Comparison of ENCODE assay signal across 8 mouse cellular contexts in the genomic region with DNA sequence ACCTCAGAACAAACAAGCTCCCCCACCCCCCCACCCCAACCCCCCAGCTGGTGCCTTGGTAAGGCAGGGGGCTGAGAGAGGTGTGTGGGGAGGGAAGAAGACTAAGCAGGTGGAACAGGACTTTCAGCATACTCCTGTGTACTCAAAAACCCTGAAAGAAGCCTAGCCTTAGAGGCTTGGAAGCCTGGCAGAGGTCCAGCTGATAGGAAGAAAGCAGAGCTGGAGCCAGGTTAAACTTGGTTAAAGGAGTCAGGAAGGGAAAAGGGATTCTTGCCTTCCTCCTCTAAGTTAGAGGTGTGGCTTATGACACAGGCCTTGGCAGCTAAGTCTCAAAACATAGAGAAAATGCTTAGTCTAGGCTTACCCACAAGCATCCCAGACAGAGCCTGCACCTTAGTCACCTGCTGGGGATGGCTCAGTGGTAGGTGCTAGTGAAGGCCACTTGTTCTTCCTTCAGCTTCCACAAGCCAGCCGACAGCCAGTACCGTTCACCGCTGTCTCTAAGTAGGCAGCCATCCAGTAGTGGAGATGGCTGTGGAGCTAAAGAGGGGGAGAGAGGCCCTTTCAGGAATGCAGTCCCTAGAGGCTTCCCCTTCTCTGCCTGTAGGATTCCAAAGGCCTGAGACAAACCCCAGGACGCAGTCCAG. TPM values are rescaled to one million over a fixed set of nuclear protein-coding genes. Genes with fewer than 3 reads are reported as not detected.
DNase-seq lines count a peak whose midpoint lies in the region; ATAC-seq and TF ChIP-seq lines count a peak whose summit lies in the region.
"Had no signal": no experiment of that assay in that cellular context is flagged by ENCODE, and none has a peak within 500 bp of the region (broad histone marks: within the 10 kb centered on the region; RNA-seq: fewer than 3 reads in every experiment).

No protein-coding gene starts in this region.

- H3K36me3 ChIP-seq in limb, embryonic 14.5 days (ENCODE audit: control insufficient read depth, insufficient read depth, low read length), result no peaks in the 10 kb centered on the region
- H3K36me3 ChIP-seq: liver, embryonic 13.5 days had no signal

- no peaks in the 10 kb centered on the region for H3K27me3 ChIP-seq in limb, embryonic 14.5 days (ENCODE audit: control insufficient read depth, insufficient read depth, low read length)

- no peak overlapping the region for H3K4me3 ChIP-seq in limb, embryonic 14.5 days (replicated peaks; ENCODE audit: low read length)
- H3K4me3 ChIP-seq: liver, embryonic 13.5 days had no signal

- peak; percentile 38; the same call in 1 of the 2 replicates for ATAC-seq in limb, embryonic 14.5 days (ENCODE audit: low FRiP score, low read depth)
- ATAC-seq in granulocyte monocyte progenitor cell, adult 5-6 weeks (replicated peaks; ENCODE audit: poor library complexity, severe bottlenecking), result no peak

- WGBS in limb, embryonic 14.5 days, result 21% methylated on average over 4 of the region's 4 CpGs

- peak overlapping the region; percentile 6 for H3K27ac ChIP-seq in limb, embryonic 14.5 days (replicated peaks; ENCODE audit: low read depth, low read length)
- H3K27ac ChIP-seq: liver, embryonic 13.5 days had no signal

- DNase-seq in MN1 (ENCODE audit: low spot score), result peak; percentile 64
- peak; percentile 65 for DNase-seq in adipocyte (ENCODE audit: low spot score)
- DNase-seq in heart, postnatal 10 days, result peak; percentile 79 to 80
- peak; percentile 68 for DNase-seq in limb, embryonic 14.5 days (ENCODE audit: low spot score)
- no peak for DNase-seq in thymus, postnatal 25 days
- no peak for DNase-seq in embryo, embryonic 9.5 days (ENCODE audit: extremely low spot score)
- DNase-seq: liver, embryonic 13.5 days had no signal

- intact Hi-C loops in heart, postnatal 10 days (cut with DNase I), result no loop called here

- peaks cover 61% of the 10 kb centered on the region for H3K4me1 ChIP-seq in limb, embryonic 14.5 days (ENCODE audit: control insufficient read depth, insufficient read depth, low read length)

- no peaks in the 10 kb centered on the region for H3K9me3 ChIP-seq in limb, embryonic 14.5 days (ENCODE audit: control insufficient read depth, low read length)
- H3K9me3 ChIP-seq: liver, embryonic 13.5 days had no signal

- H3K9ac ChIP-seq in limb, embryonic 14.5 days (ENCODE audit: low read depth, low read length, severe bottlenecking), result no peak overlapping the region
- H3K9ac ChIP-seq: liver, embryonic 13.5 days had no signal

- H3K4me2 ChIP-seq in limb, embryonic 14.5 days (replicated peaks; ENCODE audit: low read depth, low read length, severe bottlenecking), result no peak overlapping the region
- H3K4me2 ChIP-seq: liver, embryonic 13.5 days had no signal

- no peak for TF ChIP-seq POLR2A in limb, embryonic 14.5 days (IDR thresholded peaks at IDR 0.05; ENCODE audit: borderline replicate concordance, extremely low read depth, insufficient read depth, insufficient read length)

RNA-seq across cellular contexts. Expression of gene Ier5, which starts 6.2 kb away (rescaled TPM):
- 10 to 100 TPM; 20.4 to 22.6 TPM for total RNA-seq in heart, postnatal 10 days (2021)
- polyA plus RNA-seq in limb, embryonic 14.5 days (2012; rRNA removed), result 25.1 and 25.3 TPM in 2 replicates
- polyA plus RNA-seq in limb, embryonic 14.5 days (2014; fragmentation: Nextera tagmentation; extraction: Ambion mirVana), result 13.6 and 16.2 TPM in 2 replicates
- total RNA-seq in granulocyte monocyte progenitor cell, adult 5-6 weeks (2014; fragmentation: Nextera tagmentation), result 0.32 and 2.9 TPM in 2 replicates
- total RNA-seq in granulocyte monocyte progenitor cell, adult 5-6 weeks (2017), result 3.2 and 4.4 TPM in 2 replicates

RNA-seq across cellular contexts. Expression of gene Mr1, which starts 53.3 kb away (rescaled TPM):
- total RNA-seq in heart, postnatal 10 days (2021), result 10 to 100 TPM in 1 of 2 experiments, 1 to 10 TPM in 1; 8.9 to 11.9 TPM
- 6.9 and 8.2 TPM in 2 replicates for polyA plus RNA-seq in limb, embryonic 14.5 days (2012; rRNA removed)
- 10.5 TPM in 2 replicates for polyA plus RNA-seq in limb, embryonic 14.5 days (2014; fragmentation: Nextera tagmentation; extraction: Ambion mirVana)
- 4.7 and 4.8 TPM in 2 replicates for total RNA-seq in granulocyte monocyte progenitor cell, adult 5-6 weeks (2014; fragmentation: Nextera tagmentation)
- total RNA-seq in granulocyte monocyte progenitor cell, adult 5-6 weeks (2017), result 3.6 and 4.1 TPM in 2 replicates

Comparison
In these comparisons a context has a peak if more than half of its experiments do, and no peak if none do; other contexts are left out.
1. DNase-seq: peak in MN1 (single experiment), adipocyte (single experiment), heart, postnatal 10 days (2 of 2) and limb, embryonic 14.5 days (single experiment); none in thymus, postnatal 25 days (single experiment) and embryo, embryonic 9.5 days (single experiment).